Mouse (Mus musculus) liver, embryonic 16.5 days (tissue): ENCODE results near the gene Fabp3. TPM values are rescaled to one million over a fixed set of nuclear protein-coding genes. Genes with fewer than 3 reads are reported as not detected.

ENCODE experiments used
- ATAC-seq: fragments of 200-750 bp; cut with Nextera tagmentation; 2 replicates; pipeline ENCODE4 v1.8.0; 2017; ENCODE audit warnings: low read depth, mild to moderate bottlenecking, moderate number of reproducible peaks, moderate library complexity
- H3K27ac ChIP-seq: fragments of 300-500 bp; sonication (generic); 2 replicates; pipeline ENCODE4 v1.5.1; 2014; ENCODE audit warnings: mild to moderate bottlenecking, low read length
- H3K27me3 ChIP-seq: fragments of 300-500 bp; sonication (generic); 2 replicates; pipeline ENCODE4 v1.6.1; 2014; ENCODE audit warnings: low read depth, low read length, mixed read lengths; ENCODE audit not compliant: control insufficient read depth, insufficient read depth
- H3K36me3 ChIP-seq: fragments of 300-500 bp; sonication (generic); 2 replicates; pipeline ENCODE4 v1.6.1; 2014; ENCODE audit warnings: mild to moderate bottlenecking; ENCODE audit not compliant: control insufficient read depth, insufficient read depth
- H3K4me1 ChIP-seq: fragments of 300-500 bp; sonication (generic); 2 replicates; pipeline ENCODE4 v1.6.1; 2014; ENCODE audit warnings: low read depth, low read length, mixed read lengths; ENCODE audit not compliant: control insufficient read depth
- H3K4me2 ChIP-seq: fragments of 300-500 bp; sonication (generic); 2 replicates; pipeline ENCODE4 v1.6.1; 2014; ENCODE audit warnings: low read depth, low read length, mixed read lengths
- H3K4me3 ChIP-seq: fragments of 300-500 bp; sonication (generic); 2 replicates; pipeline ENCODE4 v1.5.1; 2014; ENCODE audit warnings: low read depth, mild to moderate bottlenecking, low read length
- H3K9ac ChIP-seq: fragments of 300-500 bp; sonication (generic); 2 replicates; pipeline ENCODE4 v1.6.1; 2014; ENCODE audit warnings: low read depth, low read length
- H3K9me3 ChIP-seq: fragments of 300-500 bp; sonication (generic); replicated peaks from 2 replicates; pipeline ENCODE4 v1.6.1; 2016; ENCODE audit warnings: low read length; ENCODE audit not compliant: control insufficient read depth
- WGBS: fragments of 180-500 bp; shearing (Covaris S2); extraction: QIAGEN DNeasy Blood & Tissue Kit; methylation state at CpG from one replicate; pipeline ENCODE4 v1.1.7; 2014; ENCODE audit not compliant: insufficient replicate concordance; 5-methylcytosine and 5-hydroxymethylcytosine counted together
- polyA plus RNA-seq: library from polyadenylated mRNA; unstranded; fragments of >200 nt; fragmentation: Nextera tagmentation; extraction: Ambion mirVana; gene quantifications from 2 replicates; pipeline ENCODE4 v1.2.1, GENCODE M21; 2015

Gene Fabp3
- 3.0 and 5.4 TPM in 2 replicates for polyA plus RNA-seq

- peaks cover 8% of the 10 kb centered on the region for H3K4me1 ChIP-seq
- ATAC-seq: no peak
- no peaks in the 10 kb centered on the region for H3K9me3 ChIP-seq
- H3K27me3 ChIP-seq: peaks cover 64% of the 10 kb centered on the region
- H3K27ac ChIP-seq: no peak within 1 kb of the TSS
- peak within 1 kb of the TSS; percentile 15; the same call in 1 of the 2 replicates for H3K9ac ChIP-seq
- peak within 1 kb of the TSS; percentile 49 for H3K4me3 ChIP-seq
- WGBS: under 1% methylated on average over 52 of the region's 52 CpGs
- peak within 1 kb of the TSS; percentile 64 for H3K4me2 ChIP-seq
- no peaks in the 10 kb centered on the region for H3K36me3 ChIP-seq
Measured at GRCm38 (mm10) chr4:130308231-130309081, at the start of gene Fabp3, which contains the start of gene Gm10570. Gene Fabp3, plus strand, starts transcription at chr4:130308595. Gene Gm10570, minus strand, starts transcription at chr4:130308674.

- H3K27ac ChIP-seq: no peak overlapping the region
- H3K4me2 ChIP-seq: no peak overlapping the region
- ATAC-seq: no peak
- H3K4me3 ChIP-seq: no peak overlapping the region
- no peak overlapping the region for H3K9ac ChIP-seq
- no peaks in the 10 kb centered on the region for H3K9me3 ChIP-seq
- WGBS: 16% methylated on average over 5 of the region's 5 CpGs
- no peaks in the 10 kb centered on the region; the same call in 1 of the 2 replicates for H3K4me1 ChIP-seq
- H3K36me3 ChIP-seq: no peaks in the 10 kb centered on the region
- peaks cover 18% of the 10 kb centered on the region for H3K27me3 ChIP-seq
Measured at GRCm38 (mm10) chr4:130260406-130260805, 48.0 kb upstream of the Fabp3 start.

DNA sequence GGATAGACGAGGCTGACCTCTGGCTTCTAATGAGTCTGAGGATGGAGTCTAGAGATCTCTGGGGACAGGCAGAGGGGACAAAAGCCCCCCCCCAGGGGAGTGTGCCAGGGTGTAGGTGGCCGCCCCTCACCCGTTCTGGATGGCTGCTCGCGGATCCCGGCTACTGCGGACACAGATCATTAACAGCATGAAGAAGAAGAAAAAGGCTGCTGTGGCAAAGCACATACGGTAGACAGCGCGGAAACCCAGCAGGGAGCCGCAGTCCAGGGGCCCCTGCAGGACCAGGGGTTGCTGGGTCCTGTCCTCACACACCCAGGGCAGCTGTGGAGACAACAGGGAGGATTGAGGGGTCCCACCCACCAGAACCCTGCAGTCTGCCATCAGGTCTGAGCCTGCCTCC, 44.3 kb upstream of the Fabp3 start:
- Histone ChIP-seq H3K4me3 (no peak overlapping the region), H3K9me3 (no peaks in the 10 kb centered on the region), H3K27ac (no peak overlapping the region), H3K4me1 (peaks cover 9% of the 10 kb centered on the region), H3K27me3 (peaks cover 20% of the 10 kb centered on the region), H3K4me2 (no peak overlapping the region), H3K36me3 (no peaks in the 10 kb centered on the region), H3K9ac (no peak overlapping the region)
- 28% methylated on average over 11 of the region's 11 CpGs for WGBS
- ATAC-seq: no peak

GRCm38 (mm10) chr4:130264698-130265349, 43.6 kb upstream of the Fabp3 start:
- WGBS: 6% methylated on average over 24 of the region's 24 CpGs

GRCm38 (mm10) chr4:130266601-130267000, 41.8 kb upstream of the Fabp3 start:
- Histone ChIP-seq H3K9me3 (no peaks in the 10 kb centered on the region), H3K9ac (no peak overlapping the region), H3K4me3 (no peak overlapping the region), H3K4me1 (peaks cover 9% of the 10 kb centered on the region), H3K36me3 (no peaks in the 10 kb centered on the region), H3K27me3 (peaks cover 25% of the 10 kb centered on the region), H3K4me2 (no peak overlapping the region; the same call in 1 of the 2 replicates), H3K27ac (no peak overlapping the region)
- 52% methylated on average over 9 of the region's 9 CpGs for WGBS
- ATAC-seq: no peak

More at GRCm38 (mm10) chr4:130264698-130265349, 43.6 kb upstream of the Fabp3 start:
- Histone ChIP-seq H3K4me3 (no peak overlapping the region), H3K27ac (no peak overlapping the region), H3K27me3 (peaks cover 18% of the 10 kb centered on the region), H3K4me1 (peaks cover 9% of the 10 kb centered on the region), H3K4me2 (no peak overlapping the region), H3K9me3 (no peaks in the 10 kb centered on the region), H3K36me3 (no peaks in the 10 kb centered on the region), H3K9ac (no peak overlapping the region)
- ATAC-seq: 0 out of 2 replicates have a peak, but pooled peaks have one; percentile 22

- Histone ChIP-seq H3K4me2 (no peak overlapping the region; the same call in 1 of the 2 replicates), H3K4me3 (no peak overlapping the region), H3K9ac (no peak overlapping the region), H3K9me3 (no peaks in the 10 kb centered on the region), H3K27ac (no peak overlapping the region), H3K36me3 (no peaks in the 10 kb centered on the region), H3K27me3 (peaks cover 29% of the 10 kb centered on the region), H3K4me1 (peaks cover 9% of the 10 kb centered on the region)
- 68% methylated on average over 7 of the region's 7 CpGs for WGBS
- ATAC-seq: peak; percentile 63; the same call in 1 of the 2 replicates
Measured at GRCm38 (mm10) chr4:130267069-130267468, 41.3 kb upstream of the Fabp3 start.

GRCm38 (mm10) chr4:130268736-130269135, 39.7 kb upstream of the Fabp3 start:
- Histone ChIP-seq H3K9ac (no peak overlapping the region), H3K9me3 (no peaks in the 10 kb centered on the region), H3K36me3 (no peaks in the 10 kb centered on the region), H3K4me3 (no peak overlapping the region), H3K27me3 (peaks cover 43% of the 10 kb centered on the region), H3K27ac (no peak overlapping the region), H3K4me2 (no peak overlapping the region), H3K4me1 (peaks cover 9% of the 10 kb centered on the region)
- 67% methylated on average over 10 of the region's 10 CpGs for WGBS
- ATAC-seq: no peak

- ATAC-seq: no peak; the same call in 1 of the 2 replicates
- Histone ChIP-seq H3K9me3 (no peaks in the 10 kb centered on the region), H3K4me1 (peaks cover 13% of the 10 kb centered on the region), H3K4me3 (no peak overlapping the region), H3K4me2 (no peak overlapping the region), H3K9ac (no peak overlapping the region), H3K27me3 (peaks cover 44% of the 10 kb centered on the region), H3K36me3 (no peaks in the 10 kb centered on the region), H3K27ac (no peak overlapping the region)
- 58% methylated on average over 8 of the region's 8 CpGs for WGBS
Measured at GRCm38 (mm10) chr4:130270089-130270488, 38.3 kb upstream of the Fabp3 start.
